Mouse (Mus musculus) kidney, postnatal 0 days (tissue): Measurements from ENCODE around the gene Zscan18. TPM values are rescaled to one million over a fixed set of nuclear protein-coding genes. Genes with fewer than 3 reads are reported as not detected.

ENCODE experiments used
- ATAC-seq: fragments of 200-750 bp; cut with Nextera tagmentation; replicated peaks from 2 replicates; pipeline ENCODE4 v1.8.0; 2017; ENCODE audit warnings: low read depth, moderate number of reproducible peaks, moderate TSS enrichment, moderate library complexity; ENCODE audit not compliant: low FRiP score
- DNase-seq: peaks from one replicate; pipeline ENCODE4 v3.0.0-alpha.2; 2016; ENCODE audit warnings: low spot score
- H3K27ac ChIP-seq: fragments of 300-500 bp; sonication (generic); 2 replicates; pipeline ENCODE4 v1.5.1; 2014; ENCODE audit warnings: mild to moderate bottlenecking
- H3K27me3 ChIP-seq: fragments of 300-500 bp; sonication (generic); 2 replicates; pipeline ENCODE4 v1.6.1; 2014; ENCODE audit warnings: low read length, mixed read lengths; ENCODE audit not compliant: insufficient read depth
- H3K36me3 ChIP-seq: fragments of 300-500 bp; sonication (generic); 2 replicates; pipeline ENCODE4 v1.6.1; 2014; ENCODE audit warnings: low read length, mixed read lengths; ENCODE audit not compliant: insufficient read depth
- H3K4me1 ChIP-seq: fragments of 300-500 bp; sonication (generic); replicated peaks from 2 replicates; pipeline ENCODE4 v1.6.1; 2014; ENCODE audit warnings: antibody characterized with exemption, low read length, mixed read lengths; ENCODE audit not compliant: insufficient read depth
- H3K4me2 ChIP-seq: fragments of 300-500 bp; sonication (generic); 2 replicates; pipeline ENCODE4 v1.6.1; 2014; ENCODE audit warnings: mild to moderate bottlenecking, low read length, moderate library complexity, mixed read lengths
- H3K4me3 ChIP-seq: fragments of 300-500 bp; sonication (generic); replicated peaks from 2 replicates; pipeline ENCODE4 v1.5.1; 2014; ENCODE audit warnings: low read depth, low read length
- H3K9ac ChIP-seq: fragments of 300-500 bp; sonication (generic); 2 replicates; pipeline ENCODE4 v1.6.1; 2014; ENCODE audit warnings: low read depth, low read length
- H3K9me3 ChIP-seq: fragments of 300-500 bp; sonication (generic); replicated peaks from 2 replicates; pipeline ENCODE4 v1.6.1; 2016; ENCODE audit warnings: low read length, inconsistent platforms, mixed read lengths
- CTCF ChIP-seq: IDR thresholded peaks from 2 replicates; pipeline ENCODE4 v1.5.1; 2016; ENCODE audit warnings: antibody characterized with exemption, low read depth, mild to moderate bottlenecking, moderate library complexity
- WGBS: fragments of 180-500 bp; shearing (Covaris S2); extraction: QIAGEN DNeasy Blood & Tissue Kit; methylation state at CpG from one replicate; pipeline ENCODE4 v1.1.7; 2014; 5-methylcytosine and 5-hydroxymethylcytosine counted together
- polyA plus RNA-seq: library from polyadenylated mRNA; unstranded; fragments of >200 nt; fragmentation: Nextera tagmentation; extraction: Ambion mirVana; gene quantifications from 2 replicates; pipeline ENCODE4 v1.2.1, GENCODE M21; 2015

Zscan18 gene
- polyA plus RNA-seq, 1 experiment from 2014 or later, result 3.6 TPM

DNA sequence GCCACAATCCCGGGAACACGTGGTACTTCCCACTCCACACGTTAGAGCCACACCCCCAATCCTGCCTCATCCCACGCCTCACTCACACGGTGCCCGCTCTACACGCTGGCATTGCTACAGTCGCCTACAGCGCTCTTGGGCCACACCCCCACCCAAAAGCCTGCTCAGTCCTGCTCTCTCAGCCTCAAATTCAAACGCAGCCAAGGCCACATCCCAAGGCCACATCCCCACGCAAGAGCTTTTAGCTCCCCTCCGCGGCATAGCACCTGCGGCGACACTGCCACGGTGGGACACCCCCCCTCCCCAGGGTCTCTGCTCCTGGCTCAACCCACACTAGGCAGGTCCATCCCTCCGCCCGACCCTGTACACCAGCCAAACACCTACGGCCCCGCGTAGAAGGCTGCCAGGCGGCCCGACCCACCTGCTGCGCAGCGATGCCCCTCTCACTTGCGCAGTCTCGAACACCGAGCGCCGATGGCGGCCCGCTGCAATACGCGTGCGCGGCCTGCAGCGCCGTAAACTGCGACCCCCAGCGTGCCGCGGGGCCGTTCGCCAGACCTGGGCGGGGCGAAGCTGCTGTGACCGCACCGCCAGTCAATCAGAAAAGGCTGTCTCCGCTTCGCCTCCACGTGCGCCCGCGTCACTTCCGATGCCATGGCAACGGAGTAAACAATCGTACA, 23.1 kb downstream of the Zscan18 start:
- WGBS, result under 1% methylated on average over 57 of the region's 57 CpGs
- no peak overlapping the region for H3K27ac ChIP-seq
- peak; percentile 97 for ATAC-seq

DNA sequence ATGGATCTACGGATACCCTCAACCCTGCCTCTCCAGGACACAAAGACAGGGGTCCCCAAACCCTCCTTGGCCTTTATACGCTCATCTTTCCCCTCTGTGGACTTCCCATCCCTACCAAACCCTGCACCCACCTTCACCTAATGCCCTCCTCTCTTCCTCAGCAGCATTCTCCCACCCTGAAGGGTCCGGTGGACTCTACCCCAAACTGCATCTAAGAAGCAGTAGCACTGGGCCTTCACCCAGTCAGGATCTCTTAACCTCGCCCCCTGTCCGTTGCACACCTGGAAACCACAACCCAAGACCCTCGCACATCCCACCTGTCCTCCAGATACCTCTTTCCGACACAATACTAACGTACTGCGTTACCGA, 23.7 kb downstream of the Zscan18 start:
- TF ChIP-seq CTCF, result no peak
- DNase-seq (no peak), ATAC-seq (0 out of 2 replicates have a peak, but pooled peaks have one; percentile 17)
- Histone ChIP-seq H3K27ac (no peak overlapping the region), H3K4me2 (peak overlapping the region; percentile 97), H3K27me3 (no peaks in the 10 kb centered on the region), H3K4me1 (0 out of 2 replicates have a peak, but pooled peaks cover 4% of the 10 kb centered on the region), H3K4me3 (peak overlapping the region; percentile 60), H3K9me3 (no peaks in the 10 kb centered on the region), H3K9ac (peak overlapping the region; percentile 69; the same call in 1 of the 2 replicates), H3K36me3 (peaks cover 5% of the 10 kb centered on the region; the same call in 1 of the 2 replicates)
- 23% methylated on average over 10 of the region's 10 CpGs for WGBS

More for the DNA sequence above, 23.1 kb downstream of the Zscan18 start:
- peaks cover 2% of the 10 kb centered on the region; the same call in 1 of the 2 replicates for H3K36me3 ChIP-seq
- peak overlapping the region; percentile 97 for H3K4me2 ChIP-seq
- H3K9me3 ChIP-seq, result no peaks in the 10 kb centered on the region
- H3K4me3 ChIP-seq, result peak overlapping the region; percentile 60
- H3K27me3 ChIP-seq, result no peaks in the 10 kb centered on the region
- peak; percentile 90 for DNase-seq
- TF ChIP-seq CTCF, result no peak
- H3K4me1 ChIP-seq, result 0 out of 2 replicates have a peak, but pooled peaks cover 4% of the 10 kb centered on the region
- H3K9ac ChIP-seq, result peak overlapping the region; percentile 69

DNA sequence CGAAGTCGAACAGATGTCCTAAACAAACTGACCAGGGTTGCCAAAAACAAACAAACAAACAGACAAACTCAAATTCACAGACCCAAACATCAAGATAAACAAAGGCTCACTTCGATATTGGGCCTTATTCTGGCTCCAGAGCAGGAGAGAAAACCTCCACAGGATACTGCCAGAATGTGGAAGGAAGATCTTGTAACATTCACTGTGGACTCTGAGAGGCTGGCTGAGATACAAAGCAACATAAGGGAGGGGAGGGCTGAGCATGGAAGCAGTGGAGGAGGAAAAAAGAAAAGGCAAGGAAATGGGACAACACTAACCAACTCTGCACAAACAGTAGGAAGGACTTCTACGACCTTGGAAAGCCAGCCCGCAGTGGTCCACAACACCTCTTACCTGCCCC, 24.3 kb downstream of the Zscan18 start:
- Histone ChIP-seq H3K36me3 (peaks cover 6% of the 10 kb centered on the region; the same call in 1 of the 2 replicates), H3K9me3 (no peaks in the 10 kb centered on the region), H3K27me3 (no peaks in the 10 kb centered on the region), H3K4me3 (no peak overlapping the region), H3K9ac (no peak overlapping the region), H3K4me1 (0 out of 2 replicates have a peak, but pooled peaks cover 4% of the 10 kb centered on the region), H3K27ac (no peak overlapping the region), H3K4me2 (no peak overlapping the region)
- ATAC-seq (no peak), DNase-seq (no peak)
- 86% methylated on average over 5 of the region's 5 CpGs for WGBS
- TF ChIP-seq CTCF, result no peak

DNA sequence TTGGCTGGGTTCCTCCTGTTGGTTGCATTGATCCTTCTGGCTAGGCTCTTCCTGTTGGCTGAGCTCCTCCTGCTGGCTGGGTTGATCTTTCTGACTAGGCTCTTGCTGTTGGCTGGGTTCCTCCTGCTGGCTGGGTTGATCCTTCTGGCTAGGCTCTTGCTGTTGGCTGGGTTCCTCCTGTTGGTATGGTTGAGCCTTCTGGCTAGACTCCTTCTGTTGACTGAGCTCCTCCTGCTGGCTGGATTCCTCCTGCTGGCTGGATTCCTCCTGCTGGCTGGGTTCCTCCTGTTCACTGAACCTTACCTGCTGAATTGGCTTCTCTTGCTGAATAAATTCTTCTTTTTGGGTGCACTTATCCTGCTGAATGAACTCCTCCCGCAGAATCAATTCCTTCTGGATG, 28.8 kb downstream of the Zscan18 start:
- H3K9ac ChIP-seq, result no peak overlapping the region
- H3K4me1 ChIP-seq, result no peaks in the 10 kb centered on the region
- no peak for ATAC-seq
- TF ChIP-seq CTCF, result no peak
- DNase-seq, result no peak
- no peak overlapping the region for H3K27ac ChIP-seq
- H3K36me3 ChIP-seq, result peaks cover 13% of the 10 kb centered on the region; the same call in 1 of the 2 replicates
- no peak overlapping the region for H3K4me2 ChIP-seq
- no peaks in the 10 kb centered on the region for H3K9me3 ChIP-seq
- no peaks in the 10 kb centered on the region for H3K27me3 ChIP-seq
- H3K4me3 ChIP-seq, result no peak overlapping the region
- 96% methylated on average over 1 of the region's 1 CpGs for WGBS

DNA sequence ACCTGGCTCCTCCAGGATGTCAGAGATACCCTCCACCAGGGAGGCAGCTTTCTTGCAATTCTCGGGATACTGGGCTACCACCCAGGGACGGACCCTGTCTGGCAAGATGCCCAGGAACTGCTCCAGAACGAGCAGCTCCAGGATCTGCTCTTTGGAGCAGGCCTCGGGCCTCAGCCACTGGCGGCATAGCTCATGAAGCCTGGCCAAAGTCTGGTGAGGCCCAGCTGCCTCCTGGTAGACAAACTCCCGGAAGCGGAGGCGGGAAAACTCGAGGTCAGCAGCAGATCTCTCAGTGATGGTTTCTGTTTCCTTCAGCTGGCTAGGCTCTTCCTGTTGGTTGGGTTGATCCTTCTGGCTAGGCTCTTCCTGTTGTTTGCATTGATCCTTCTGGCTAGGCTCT, 29.3 kb downstream of the Zscan18 start:
- Histone ChIP-seq H3K4me2 (no peak overlapping the region), H3K9me3 (no peaks in the 10 kb centered on the region), H3K9ac (no peak overlapping the region), H3K4me3 (no peak overlapping the region), H3K36me3 (peaks cover 13% of the 10 kb centered on the region; the same call in 1 of the 2 replicates), H3K4me1 (no peaks in the 10 kb centered on the region), H3K27me3 (no peaks in the 10 kb centered on the region), H3K27ac (no peak overlapping the region)
- TF ChIP-seq CTCF, result no peak
- WGBS, result 85% methylated on average over 9 of the region's 9 CpGs
- ATAC-seq (no peak), DNase-seq (no peak)

DNA sequence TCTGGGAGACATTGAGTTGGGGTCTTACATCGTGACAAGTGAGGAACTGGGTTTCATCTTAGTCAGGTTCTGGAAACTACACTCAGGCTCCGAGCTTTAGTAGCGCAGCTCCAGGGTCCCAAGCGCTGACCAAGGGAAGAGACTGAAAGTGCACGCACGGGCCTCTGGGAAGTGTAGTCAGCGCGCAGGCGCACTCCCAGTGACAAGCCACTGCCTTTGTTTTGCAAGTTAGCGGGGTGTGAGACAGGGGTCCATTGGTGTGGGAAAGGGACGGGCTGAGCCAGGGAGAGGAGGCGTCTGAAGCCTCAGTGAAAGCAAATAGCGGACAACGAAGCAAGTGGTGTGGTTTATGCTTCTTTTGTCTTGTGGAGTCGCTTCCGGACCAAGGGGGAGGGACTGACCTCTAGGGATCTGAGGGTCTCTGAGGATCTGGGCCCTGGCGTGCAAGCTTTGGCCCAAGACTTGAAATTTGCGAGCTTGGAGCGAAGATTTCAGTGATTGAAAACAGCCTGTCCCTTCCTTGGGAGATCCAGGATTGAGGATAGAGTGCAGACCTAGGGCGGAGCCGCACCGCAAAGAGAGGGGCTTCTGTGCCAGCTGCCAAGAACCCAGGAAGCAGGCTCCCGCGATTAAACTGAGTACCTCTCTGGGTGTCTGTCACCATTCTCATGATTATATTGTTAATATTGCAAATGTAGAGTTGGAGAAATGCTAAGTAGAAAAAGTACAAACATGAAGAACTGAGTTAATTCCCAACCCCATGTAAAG, 53.8 kb downstream of the Zscan18 start:
- TF ChIP-seq CTCF, result no peak
- WGBS, result 69% methylated on average over 24 of the region's 24 CpGs
- Histone ChIP-seq H3K9me3 (no peaks in the 10 kb centered on the region), H3K4me1 (no peaks in the 10 kb centered on the region), H3K27me3 (no peaks in the 10 kb centered on the region), H3K36me3 (no peaks in the 10 kb centered on the region), H3K4me2 (no peak overlapping the region), H3K9ac (no peak overlapping the region), H3K27ac (no peak overlapping the region), H3K4me3 (no peak overlapping the region)
- ATAC-seq (no peak), DNase-seq (no peak)
